Mouse (Mus musculus): ENCODE results near the gene Fgfr2.

The Fgfr2 gene

GRCm38 (mm10) chr7:131746752-131747151 is 1376.4 kb downstream of the Fgfr2 start:
- no peak for DNase-seq (ENCODE audit: low read depth, low spot score)
- no peaks in the 10 kb centered on the region for H3K36me3 ChIP-seq (ENCODE audit: control insufficient read depth, insufficient read depth, low read length, poor library complexity, severe bottlenecking)
- H3K27me3 ChIP-seq (ENCODE audit: control insufficient read depth, insufficient read depth, low read length, poor library complexity, severe bottlenecking), result no peaks in the 10 kb centered on the region

GRCm38 (mm10) chr7:131743193-131743592 is 1380.0 kb downstream of the Fgfr2 start:
- no peak for DNase-seq (ENCODE audit: low read depth, low spot score)
- H3K27me3 ChIP-seq (ENCODE audit: control insufficient read depth, insufficient read depth, low read length, poor library complexity, severe bottlenecking), result no peaks in the 10 kb centered on the region
- no peaks in the 10 kb centered on the region for H3K36me3 ChIP-seq (ENCODE audit: control insufficient read depth, insufficient read depth, low read length, poor library complexity, severe bottlenecking)

GRCm38 (mm10) chr7:131722783-131723575 is 1400.2 kb downstream of the Fgfr2 start:
- no peak for DNase-seq (ENCODE audit: low read depth, low spot score)
- no peaks in the 10 kb centered on the region; the same call in 1 of the 2 replicates for H3K27me3 ChIP-seq (ENCODE audit: control insufficient read depth, insufficient read depth, low read length, poor library complexity, severe bottlenecking)
- no peaks in the 10 kb centered on the region for H3K36me3 ChIP-seq (ENCODE audit: control insufficient read depth, insufficient read depth, low read length, poor library complexity, severe bottlenecking)

- DNase-seq (ENCODE audit: low read depth, low spot score), result no peak
- Histone ChIP-seq H3K27me3 (ENCODE audit: control insufficient read depth, insufficient read depth, low read length, poor library complexity, severe bottlenecking) (no peaks in the 10 kb centered on the region; the same call in 1 of the 2 replicates), H3K36me3 (ENCODE audit: control insufficient read depth, insufficient read depth, low read length, poor library complexity, severe bottlenecking) (no peaks in the 10 kb centered on the region)
Observed at GRCm38 (mm10) chr7:131722316-131722715, 1400.8 kb downstream of the Fgfr2 start.

GRCm38 (mm10) chr7:131718280-131718679 is 1404.9 kb downstream of the Fgfr2 start:
- Histone ChIP-seq H3K36me3 (ENCODE audit: control insufficient read depth, insufficient read depth, low read length, poor library complexity, severe bottlenecking) (no peaks in the 10 kb centered on the region), H3K27me3 (ENCODE audit: control insufficient read depth, insufficient read depth, low read length, poor library complexity, severe bottlenecking) (no peaks in the 10 kb centered on the region; the same call in 1 of the 2 replicates)
- no peak for DNase-seq (ENCODE audit: low read depth, low spot score)

- no peaks in the 10 kb centered on the region for H3K27me3 ChIP-seq (ENCODE audit: control insufficient read depth, insufficient read depth, low read length, poor library complexity, severe bottlenecking)
- no peaks in the 10 kb centered on the region for H3K36me3 ChIP-seq (ENCODE audit: control insufficient read depth, insufficient read depth, low read length, poor library complexity, severe bottlenecking)
- no peak for DNase-seq (ENCODE audit: low read depth, low spot score)
Observed at GRCm38 (mm10) chr7:131713076-131713475, 1410.1 kb downstream of the Fgfr2 start.

- Histone ChIP-seq H3K27me3 (ENCODE audit: control insufficient read depth, insufficient read depth, low read length, poor library complexity, severe bottlenecking) (no peaks in the 10 kb centered on the region), H3K36me3 (ENCODE audit: control insufficient read depth, insufficient read depth, low read length, poor library complexity, severe bottlenecking) (no peaks in the 10 kb centered on the region)
- DNase-seq (ENCODE audit: low read depth, low spot score), result no peak
Observed at GRCm38 (mm10) chr7:131696889-131697288, 1426.3 kb downstream of the Fgfr2 start.

GRCm38 (mm10) chr7:131687324-131687723 is 1435.8 kb downstream of the Fgfr2 start:
- no peaks in the 10 kb centered on the region for H3K36me3 ChIP-seq (ENCODE audit: control insufficient read depth, insufficient read depth, low read length, poor library complexity, severe bottlenecking)
- no peak for DNase-seq (ENCODE audit: low read depth, low spot score)
- H3K27me3 ChIP-seq (ENCODE audit: control insufficient read depth, insufficient read depth, low read length, poor library complexity, severe bottlenecking), result no peaks in the 10 kb centered on the region

GRCm38 (mm10) chr7:131677126-131677525 is 1446.0 kb downstream of the Fgfr2 start:
- no peaks in the 10 kb centered on the region for H3K36me3 ChIP-seq (ENCODE audit: control insufficient read depth, insufficient read depth, low read length, poor library complexity, severe bottlenecking)
- no peaks in the 10 kb centered on the region for H3K27me3 ChIP-seq (ENCODE audit: control insufficient read depth, insufficient read depth, low read length, poor library complexity, severe bottlenecking)
- DNase-seq (ENCODE audit: low read depth, low spot score), result no peak

- Histone ChIP-seq H3K36me3 (ENCODE audit: control insufficient read depth, insufficient read depth, low read length, poor library complexity, severe bottlenecking) (no peaks in the 10 kb centered on the region), H3K27me3 (ENCODE audit: control insufficient read depth, insufficient read depth, low read length, poor library complexity, severe bottlenecking) (no peaks in the 10 kb centered on the region)
- DNase-seq (ENCODE audit: low read depth, low spot score), result no peak
Observed at GRCm38 (mm10) chr7:131670586-131670985, 1452.6 kb downstream of the Fgfr2 start.

- H3K36me3 ChIP-seq (ENCODE audit: control insufficient read depth, insufficient read depth, low read length, poor library complexity, severe bottlenecking), result no peaks in the 10 kb centered on the region
- H3K27me3 ChIP-seq (ENCODE audit: control insufficient read depth, insufficient read depth, low read length, poor library complexity, severe bottlenecking), result no peaks in the 10 kb centered on the region
- DNase-seq (ENCODE audit: low read depth, low spot score), result no peak
Observed at GRCm38 (mm10) chr7:131669326-131669725, 1453.8 kb downstream of the Fgfr2 start.

- no peaks in the 10 kb centered on the region for H3K27me3 ChIP-seq (ENCODE audit: control insufficient read depth, insufficient read depth, low read length, poor library complexity, severe bottlenecking)
- H3K36me3 ChIP-seq (ENCODE audit: control insufficient read depth, insufficient read depth, low read length, poor library complexity, severe bottlenecking), result no peaks in the 10 kb centered on the region
- no peak for DNase-seq (ENCODE audit: low read depth, low spot score)
Observed at GRCm38 (mm10) chr7:131660726-131661125, 1462.4 kb downstream of the Fgfr2 start.

- no peak for DNase-seq (ENCODE audit: low read depth, low spot score)
- Histone ChIP-seq H3K36me3 (ENCODE audit: control insufficient read depth, insufficient read depth, low read length, poor library complexity, severe bottlenecking) (no peaks in the 10 kb centered on the region), H3K27me3 (ENCODE audit: control insufficient read depth, insufficient read depth, low read length, poor library complexity, severe bottlenecking) (no peaks in the 10 kb centered on the region)
Observed at GRCm38 (mm10) chr7:131656017-131656416, 1467.1 kb downstream of the Fgfr2 start.

- Histone ChIP-seq H3K36me3 (ENCODE audit: control insufficient read depth, insufficient read depth, low read length, poor library complexity, severe bottlenecking) (no peaks in the 10 kb centered on the region), H3K27me3 (ENCODE audit: control insufficient read depth, insufficient read depth, low read length, poor library complexity, severe bottlenecking) (no peaks in the 10 kb centered on the region)
- no peak for DNase-seq (ENCODE audit: low read depth, low spot score)
Observed at GRCm38 (mm10) chr7:131653416-131653815, 1469.7 kb downstream of the Fgfr2 start.

- no peak for DNase-seq (ENCODE audit: low read depth, low spot score)
- H3K27me3 ChIP-seq (ENCODE audit: control insufficient read depth, insufficient read depth, low read length, poor library complexity, severe bottlenecking), result no peaks in the 10 kb centered on the region
- no peaks in the 10 kb centered on the region for H3K36me3 ChIP-seq (ENCODE audit: control insufficient read depth, insufficient read depth, low read length, poor library complexity, severe bottlenecking)
Observed at GRCm38 (mm10) chr7:131651921-131652694, 1471.0 kb downstream of the Fgfr2 start.
